Mouse (Mus musculus) embryonic fibroblast, embryonic 13.5 days (primary cell): ENCODE measurements around the gene Defb19.

Experiments
- CTCF ChIP-seq: IDR thresholded peaks from 2 replicates; pipeline ENCODE4 v1.5.1; 2011; ENCODE audit warnings: mild to moderate bottlenecking, control low read depth, low read length, moderate library complexity, borderline replicate concordance; ENCODE audit not compliant: insufficient read depth
- POLR2A ChIP-seq: IDR thresholded peaks from 2 replicates; pipeline ENCODE4 v1.6.1; 2011; ENCODE audit warnings: low read depth, mild to moderate bottlenecking, control low read depth, low read length, moderate library complexity

GRCm38 (mm10) chr2:152548124-152548523 is 32.0 kb downstream of the Defb19 start:
- TF ChIP-seq CTCF (no peak), POLR2A (no peak)
